Mouse (Mus musculus): Measurements from ENCODE around the gene Hivep3. TPM values are rescaled to one million over a fixed set of nuclear protein-coding genes. Genes with fewer than 3 reads are reported as not detected.

Hivep3 gene
- polyA plus RNA-seq, 1 experiment from 2014 or later: 6.8 TPM

DNA sequence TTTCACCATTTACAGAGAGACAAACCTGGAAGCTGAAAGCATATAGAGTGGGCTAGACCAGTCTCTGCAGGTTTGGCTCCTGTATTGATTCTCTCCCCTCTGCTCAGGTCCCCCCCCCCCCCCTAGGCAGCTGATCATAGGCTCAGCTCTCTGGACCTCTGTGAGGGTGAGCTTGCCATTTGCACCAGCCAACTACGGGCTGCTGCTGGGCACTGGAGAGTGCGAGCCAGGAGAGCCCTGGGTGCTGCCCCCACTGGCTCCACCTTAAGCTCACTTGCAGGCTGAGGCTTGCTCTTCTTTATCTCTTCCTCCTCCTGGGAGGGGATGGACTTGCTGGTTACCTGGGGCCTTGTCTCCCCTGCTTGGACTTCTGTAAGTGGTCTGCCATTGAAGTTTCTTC is 5.7 kb upstream of the Hivep3 start:
- no peak for ATAC-seq (ENCODE audit: insufficient number of reproducible peaks, low FRiP score, low TSS enrichment, low read depth)
- H3K27me3 ChIP-seq: 0 out of 2 replicates have a peak, but pooled peaks cover 7% of the 10 kb centered on the region
- no peak overlapping the region for H3K4me2 ChIP-seq (replicated peaks)
- no peaks in the 10 kb centered on the region for H3K4me1 ChIP-seq
- H3K4me3 ChIP-seq (replicated peaks): no peak overlapping the region
- 50% methylated on average over 2 of the region's 2 CpGs for WGBS
- H3K36me3 ChIP-seq: no peaks in the 10 kb centered on the region
- H3K9me3 ChIP-seq (replicated peaks): no peaks in the 10 kb centered on the region
- no peak overlapping the region for H3K9ac ChIP-seq
- no peak overlapping the region for H3K27ac ChIP-seq (replicated peaks)

DNA sequence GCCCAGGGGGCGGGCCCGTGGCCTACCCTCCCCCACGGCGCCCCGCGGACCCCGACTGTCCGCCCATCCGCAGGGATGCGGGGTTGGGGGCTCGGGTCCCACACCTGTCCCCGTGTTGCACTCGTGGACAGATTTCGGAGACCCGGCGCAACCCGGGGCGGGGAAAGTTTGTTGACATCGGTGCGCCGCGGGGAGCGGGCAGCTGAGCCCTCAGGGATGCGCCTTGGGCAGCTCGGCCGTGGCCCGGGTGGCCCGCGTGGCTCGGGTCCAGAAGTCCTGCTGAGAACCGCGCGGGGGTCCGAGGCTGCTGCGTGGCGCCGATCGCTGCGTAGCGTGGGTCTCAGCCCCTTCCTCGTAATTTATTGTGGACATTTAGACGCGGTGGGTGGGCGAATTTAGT is 358 bp downstream of the Hivep3 start:
- Histone ChIP-seq H3K27me3 (peaks cover 30% of the 10 kb centered on the region), H3K9ac (peak overlapping the region; percentile 46), H3K4me1 (peaks cover 9% of the 10 kb centered on the region; the same call in 1 of the 2 replicates), H3K4me2 (replicated peaks) (peak overlapping the region; percentile 99), H3K9me3 (replicated peaks) (no peaks in the 10 kb centered on the region), H3K27ac (replicated peaks) (no peak overlapping the region), H3K4me3 (replicated peaks) (peak overlapping the region; percentile 68), H3K36me3 (no peaks in the 10 kb centered on the region)
- WGBS: under 1% methylated on average over 43 of the region's 44 CpGs
- peak; percentile 7; the same call in 1 of the 2 replicates for ATAC-seq (ENCODE audit: insufficient number of reproducible peaks, low FRiP score, low TSS enrichment, low read depth)

DNA sequence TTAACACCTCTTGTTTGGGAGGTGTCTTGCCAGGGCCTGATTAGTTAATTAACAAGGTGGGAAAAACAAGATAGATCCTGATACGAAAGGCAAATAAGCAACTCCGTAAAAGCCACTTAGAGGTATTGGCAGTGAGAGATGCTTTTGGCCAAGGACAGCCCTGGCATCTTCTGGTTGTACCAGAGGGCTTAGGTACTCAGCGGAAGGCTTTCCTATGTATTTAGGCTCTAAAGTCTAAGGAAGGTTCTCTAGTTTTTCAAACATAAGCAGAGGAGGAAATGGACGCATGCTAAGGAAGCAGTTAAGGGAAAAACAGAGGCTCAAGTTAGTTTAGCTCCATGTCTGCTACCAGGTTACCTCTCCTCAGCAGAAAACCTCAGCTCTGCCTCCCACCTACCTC is 768 bp downstream of the Hivep3 start:
- H3K27me3 ChIP-seq: peaks cover 30% of the 10 kb centered on the region
- H3K4me2 ChIP-seq (replicated peaks): peak overlapping the region; percentile 99
- H3K4me3 ChIP-seq (replicated peaks): peak overlapping the region; percentile 68
- ATAC-seq (ENCODE audit: insufficient number of reproducible peaks, low FRiP score, low TSS enrichment, low read depth): no peak
- H3K9ac ChIP-seq: no peak overlapping the region
- 18% methylated on average over 4 of the region's 4 CpGs for WGBS
- no peaks in the 10 kb centered on the region for H3K36me3 ChIP-seq
- H3K27ac ChIP-seq (replicated peaks): no peak overlapping the region
- peaks cover 9% of the 10 kb centered on the region; the same call in 1 of the 2 replicates for H3K4me1 ChIP-seq
- H3K9me3 ChIP-seq (replicated peaks): no peaks in the 10 kb centered on the region

DNA sequence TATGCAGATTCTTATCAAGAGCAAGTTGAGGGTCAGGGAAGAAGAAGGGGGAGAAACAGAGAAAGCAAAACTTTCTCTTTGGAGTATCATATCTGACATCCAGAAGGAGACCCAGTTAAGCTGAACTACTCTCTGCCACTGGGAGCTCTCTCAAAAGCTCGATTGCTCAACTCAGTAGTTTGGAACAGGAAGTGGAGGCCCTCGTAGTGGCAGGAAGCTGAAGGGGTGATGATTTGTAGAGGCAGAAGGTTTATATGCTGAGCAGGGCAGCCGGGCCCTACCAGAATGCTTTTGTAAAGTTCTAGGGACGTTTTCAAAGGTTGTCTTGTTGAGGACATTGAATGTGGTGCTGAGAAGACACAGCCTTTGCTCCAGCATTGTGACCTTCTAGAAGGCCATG is 5.1 kb downstream of the Hivep3 start:
- Histone ChIP-seq H3K27me3 (peaks cover 25% of the 10 kb centered on the region), H3K4me2 (replicated peaks) (no peak overlapping the region), H3K4me1 (peaks cover 9% of the 10 kb centered on the region; the same call in 1 of the 2 replicates), H3K4me3 (replicated peaks) (no peak overlapping the region), H3K27ac (replicated peaks) (no peak overlapping the region), H3K9me3 (replicated peaks) (no peaks in the 10 kb centered on the region), H3K36me3 (no peaks in the 10 kb centered on the region), H3K9ac (no peak overlapping the region)
- WGBS: 38% methylated on average over 4 of the region's 4 CpGs
- no peak for ATAC-seq (ENCODE audit: insufficient number of reproducible peaks, low FRiP score, low TSS enrichment, low read depth)

DNA sequence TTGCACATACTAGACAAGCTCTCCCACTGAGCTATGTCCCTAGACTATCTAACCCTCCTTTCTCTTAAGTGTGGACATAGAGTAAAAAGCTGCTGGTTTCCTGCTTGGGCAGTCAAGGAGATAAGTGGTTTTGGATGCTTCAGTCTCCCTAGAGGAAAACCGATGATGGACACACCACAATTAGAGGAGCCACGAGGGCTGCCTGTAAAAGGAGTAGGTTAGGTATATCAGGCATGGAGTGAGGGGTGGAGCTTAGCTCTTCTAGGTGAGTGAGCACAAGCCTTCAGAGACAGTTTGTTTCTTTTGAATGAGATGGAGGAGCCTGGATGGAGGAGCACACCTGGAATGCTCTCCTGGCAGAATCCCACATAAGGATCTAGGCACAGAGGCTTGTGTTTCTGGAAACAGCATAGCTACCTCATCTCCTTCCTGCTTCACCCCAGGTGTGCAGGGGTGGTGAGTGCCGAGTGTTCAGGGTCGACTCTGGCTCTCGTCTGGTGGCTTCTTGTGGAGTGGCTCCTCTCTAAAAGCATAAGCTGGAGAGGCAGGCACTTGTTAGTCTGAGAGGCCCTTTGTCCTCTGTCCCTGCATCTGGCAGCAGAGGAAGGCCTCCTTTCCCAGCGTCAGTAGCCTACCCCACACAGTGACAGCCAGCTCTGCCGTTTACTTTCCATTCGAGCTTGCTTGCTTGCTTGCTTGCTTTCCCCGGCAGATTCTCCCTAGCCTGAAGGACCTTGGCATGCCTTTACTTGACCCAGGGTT is 5.9 kb downstream of the Hivep3 start:
- WGBS: 29% methylated on average over 9 of the region's 9 CpGs
- Histone ChIP-seq H3K27ac (replicated peaks) (no peak overlapping the region), H3K9ac (no peak overlapping the region), H3K4me1 (peaks cover 2% of the 10 kb centered on the region; the same call in 1 of the 2 replicates), H3K36me3 (no peaks in the 10 kb centered on the region), H3K27me3 (peaks cover 18% of the 10 kb centered on the region), H3K9me3 (replicated peaks) (no peaks in the 10 kb centered on the region), H3K4me3 (replicated peaks) (no peak overlapping the region), H3K4me2 (replicated peaks) (no peak overlapping the region)
- no peak for ATAC-seq (ENCODE audit: insufficient number of reproducible peaks, low FRiP score, low TSS enrichment, low read depth)

DNA sequence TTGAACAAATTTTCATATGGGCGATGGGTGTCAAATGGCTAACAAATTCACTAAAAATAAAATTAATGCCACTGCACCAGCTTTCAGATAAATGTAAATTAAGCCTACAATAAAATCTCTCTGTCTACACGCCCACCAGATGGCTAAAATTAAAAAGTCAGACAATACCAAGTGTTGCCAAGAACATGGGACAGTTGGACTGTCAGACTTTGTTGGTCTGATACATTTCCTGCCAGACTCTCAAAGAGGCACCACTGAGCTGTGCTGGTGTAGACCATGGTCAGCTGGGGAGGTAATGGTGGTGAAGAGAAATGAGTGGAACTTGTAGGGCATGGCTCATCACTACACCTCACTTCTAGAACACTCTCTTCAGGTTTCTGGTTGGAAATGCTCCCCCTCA is 14.8 kb downstream of the Hivep3 start:
- no peak for ATAC-seq (ENCODE audit: insufficient number of reproducible peaks, low FRiP score, low TSS enrichment, low read depth)
- H3K4me2 ChIP-seq (replicated peaks): no peak overlapping the region
- 82% methylated on average over 2 of the region's 2 CpGs for WGBS
- no peak overlapping the region for H3K4me3 ChIP-seq (replicated peaks)
- no peaks in the 10 kb centered on the region for H3K9me3 ChIP-seq (replicated peaks)
- H3K36me3 ChIP-seq: no peaks in the 10 kb centered on the region
- H3K27me3 ChIP-seq: no peaks in the 10 kb centered on the region
- no peaks in the 10 kb centered on the region; the same call in 1 of the 2 replicates for H3K4me1 ChIP-seq
- no peak overlapping the region for H3K9ac ChIP-seq
- no peak overlapping the region for H3K27ac ChIP-seq (replicated peaks)

DNA sequence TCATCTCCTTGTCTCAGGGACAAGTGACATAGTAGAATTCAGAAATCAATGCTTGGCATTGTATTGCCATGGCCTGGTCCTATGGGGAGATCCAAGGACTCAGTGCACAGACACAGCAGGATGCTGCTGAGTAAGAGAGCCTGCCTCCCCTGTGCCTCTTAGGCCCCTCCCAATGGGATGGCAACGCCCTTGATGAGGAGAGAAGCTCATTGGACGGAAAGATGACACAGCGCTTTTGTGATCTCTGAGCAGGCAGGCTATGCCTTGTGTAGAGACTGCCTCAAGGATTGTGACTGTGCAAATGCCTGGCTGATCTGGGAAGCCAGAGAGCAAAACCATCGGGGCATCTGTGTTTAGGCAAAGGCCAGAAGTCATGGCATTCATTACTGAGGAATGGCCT is 16.6 kb downstream of the Hivep3 start:
- Histone ChIP-seq H3K9me3 (replicated peaks) (no peaks in the 10 kb centered on the region), H3K9ac (no peak overlapping the region), H3K36me3 (no peaks in the 10 kb centered on the region), H3K27ac (replicated peaks) (no peak overlapping the region), H3K27me3 (no peaks in the 10 kb centered on the region), H3K4me3 (replicated peaks) (no peak overlapping the region), H3K4me1 (no peaks in the 10 kb centered on the region; the same call in 1 of the 2 replicates), H3K4me2 (replicated peaks) (no peak overlapping the region)
- 26% methylated on average over 4 of the region's 4 CpGs for WGBS
- 0 out of 2 replicates have a peak, but pooled peaks have one; percentile 15 for ATAC-seq (ENCODE audit: insufficient number of reproducible peaks, low FRiP score, low TSS enrichment, low read depth)

DNA sequence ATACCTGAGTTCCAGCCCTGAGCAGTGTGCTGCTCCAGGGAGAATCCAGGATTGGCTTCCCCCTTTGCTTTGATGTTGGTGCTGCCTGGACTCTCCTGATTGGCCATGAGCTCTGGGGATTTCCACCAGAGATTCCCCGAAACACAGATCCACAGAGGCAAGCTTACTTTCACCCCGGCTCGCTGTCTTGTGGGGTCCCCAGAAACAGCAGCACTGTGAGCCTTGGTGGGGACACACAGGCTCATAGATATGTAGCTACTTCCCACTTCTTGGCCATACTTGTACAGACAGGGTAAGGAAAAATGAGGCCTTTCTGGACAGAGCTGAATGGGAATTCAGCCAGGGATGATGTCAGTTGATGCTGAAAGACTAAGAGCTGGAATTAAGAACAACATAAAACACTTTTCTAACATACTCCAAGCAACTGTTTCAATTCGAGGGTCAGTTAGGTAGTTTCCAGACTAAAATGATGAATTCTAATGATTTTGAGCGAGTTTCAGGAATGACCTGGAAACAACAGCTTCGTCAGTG is 17.2 kb downstream of the Hivep3 start:
- 83% methylated on average over 6 of the region's 6 CpGs for WGBS

DNA sequence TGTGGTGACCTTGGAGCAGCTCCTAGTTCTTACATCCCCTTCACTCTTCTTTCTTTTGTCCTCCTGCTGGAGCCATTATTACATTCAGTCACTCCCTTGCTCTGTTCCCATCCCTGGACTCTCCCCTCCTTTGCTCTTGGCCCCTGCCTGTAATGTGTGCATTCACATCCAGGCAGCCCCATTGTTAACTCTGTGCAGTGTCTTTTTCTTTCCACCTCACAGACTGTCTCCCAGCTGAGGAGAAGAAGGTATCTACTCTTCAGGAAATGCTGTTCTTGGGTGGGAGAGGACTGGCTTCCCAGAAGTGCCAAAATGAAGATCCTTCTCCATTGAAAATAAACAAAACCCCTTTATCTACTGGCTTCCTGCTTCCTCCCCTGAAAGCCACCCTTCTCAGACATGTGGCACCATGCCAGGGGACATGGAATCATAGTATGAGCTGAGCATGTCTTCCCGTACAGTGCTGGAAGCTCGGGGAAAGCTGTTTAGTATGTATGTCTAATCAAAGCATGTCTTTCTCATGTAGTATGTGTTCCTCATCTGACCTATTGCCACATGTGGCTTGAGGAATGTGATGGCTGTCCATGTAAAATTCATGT is 17.9 kb downstream of the Hivep3 start:
- Histone ChIP-seq H3K27me3 (no peaks in the 10 kb centered on the region), H3K4me2 (replicated peaks) (no peak overlapping the region), H3K4me1 (no peaks in the 10 kb centered on the region; the same call in 1 of the 2 replicates), H3K9ac (no peak overlapping the region), H3K27ac (replicated peaks) (no peak overlapping the region), H3K9me3 (replicated peaks) (no peaks in the 10 kb centered on the region), H3K4me3 (replicated peaks) (no peak overlapping the region), H3K36me3 (no peaks in the 10 kb centered on the region)
- ATAC-seq (ENCODE audit: insufficient number of reproducible peaks, low FRiP score, low TSS enrichment, low read depth): no peak
- WGBS: 68% methylated on average over 2 of the region's 2 CpGs

More for the DNA sequence above, 17.2 kb downstream of the Hivep3 start:
- no peak overlapping the region for H3K9ac ChIP-seq
- H3K4me2 ChIP-seq (replicated peaks): no peak overlapping the region
- no peak for ATAC-seq (ENCODE audit: insufficient number of reproducible peaks, low FRiP score, low TSS enrichment, low read depth)
- H3K27me3 ChIP-seq: no peaks in the 10 kb centered on the region
- no peaks in the 10 kb centered on the region; the same call in 1 of the 2 replicates for H3K4me1 ChIP-seq
- H3K36me3 ChIP-seq: no peaks in the 10 kb centered on the region
- no peak overlapping the region for H3K4me3 ChIP-seq (replicated peaks)
- no peak overlapping the region for H3K27ac ChIP-seq (replicated peaks)
- no peaks in the 10 kb centered on the region for H3K9me3 ChIP-seq (replicated peaks)

DNA sequence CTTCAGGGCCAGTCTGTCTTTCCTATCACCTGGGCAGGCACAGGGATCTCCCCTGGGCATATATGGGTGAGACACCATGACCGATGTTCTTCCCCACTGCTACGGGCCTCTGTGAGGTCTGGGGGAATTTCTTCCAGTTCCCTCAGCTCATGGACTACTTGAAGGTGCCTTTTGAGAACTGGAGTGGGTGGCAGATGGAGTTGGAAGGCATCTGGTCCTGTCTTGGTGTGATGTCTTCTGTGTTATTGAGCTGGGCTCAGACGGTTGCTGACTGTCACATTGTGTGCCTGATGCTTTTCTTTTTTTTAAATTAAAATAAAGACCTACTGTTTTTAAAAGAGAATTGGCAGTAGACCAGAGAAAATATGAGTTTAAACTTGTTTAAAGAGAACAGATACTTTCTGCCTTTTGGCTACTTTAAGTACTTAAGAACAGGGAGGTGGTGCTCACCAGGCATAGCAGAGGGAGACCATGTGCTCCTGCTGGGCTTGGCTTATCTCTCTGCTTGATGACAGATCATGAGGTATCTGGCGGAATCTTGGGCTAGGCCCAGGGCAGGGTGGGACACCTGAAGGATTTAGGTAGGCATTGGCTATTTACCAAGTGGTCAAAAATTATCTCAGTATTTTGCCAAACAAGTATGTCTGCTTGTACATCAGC is 26.1 kb downstream of the Hivep3 start:
- no peak overlapping the region for H3K9ac ChIP-seq
- no peaks in the 10 kb centered on the region for H3K36me3 ChIP-seq
- ATAC-seq (ENCODE audit: insufficient number of reproducible peaks, low FRiP score, low TSS enrichment, low read depth): no peak
- no peak overlapping the region for H3K27ac ChIP-seq (replicated peaks)
- H3K4me2 ChIP-seq (replicated peaks): no peak overlapping the region
- no peak overlapping the region for H3K4me3 ChIP-seq (replicated peaks)
- H3K27me3 ChIP-seq: no peaks in the 10 kb centered on the region
- 68% methylated on average over 4 of the region's 4 CpGs for WGBS
- no peaks in the 10 kb centered on the region for H3K4me1 ChIP-seq
- H3K9me3 ChIP-seq (replicated peaks): no peaks in the 10 kb centered on the region

DNA sequence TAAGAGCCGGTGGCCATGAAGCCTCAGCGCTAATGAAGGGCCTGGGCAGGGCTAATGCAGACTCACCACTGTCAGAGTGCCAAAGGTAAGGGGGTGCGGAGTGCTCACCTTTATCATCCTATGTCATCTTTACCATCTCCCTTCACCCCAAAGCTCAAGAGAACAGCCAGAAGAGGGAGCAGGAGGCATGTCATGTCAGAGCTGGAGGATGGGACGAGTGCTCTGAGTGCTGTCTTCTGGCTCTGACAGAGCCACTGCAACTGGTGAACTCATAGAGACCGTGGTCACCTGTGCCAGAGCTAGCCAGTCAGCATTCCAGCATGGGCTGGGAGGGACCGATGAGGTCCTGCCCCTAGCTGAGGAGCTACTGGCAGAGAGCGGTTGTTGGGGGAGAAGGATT is 27.2 kb downstream of the Hivep3 start:
- Histone ChIP-seq H3K9ac (no peak overlapping the region), H3K4me3 (replicated peaks) (no peak overlapping the region)
- no peak; the same call in 1 of the 2 replicates for ATAC-seq (ENCODE audit: insufficient number of reproducible peaks, low FRiP score, low TSS enrichment, low read depth)

More for the DNA sequence above, 27.2 kb downstream of the Hivep3 start:
- no peak overlapping the region for H3K27ac ChIP-seq (replicated peaks)
- H3K4me1 ChIP-seq: no peaks in the 10 kb centered on the region
- WGBS: 78% methylated on average over 7 of the region's 7 CpGs
- H3K36me3 ChIP-seq: no peaks in the 10 kb centered on the region
- H3K27me3 ChIP-seq: no peaks in the 10 kb centered on the region
- no peak overlapping the region for H3K4me2 ChIP-seq (replicated peaks)
- H3K9me3 ChIP-seq (replicated peaks): no peaks in the 10 kb centered on the region

Measured in embryonic facial prominence, embryonic 15.5 days (tissue).